Mouse (Mus musculus) limb, embryonic 14.5 days (tissue): ENCODE measurements around the gene Mettl11b. TPM values are rescaled to one million over a fixed set of nuclear protein-coding genes. Genes with fewer than 3 reads are reported as not detected.

Experiments
- ATAC-seq: fragments of 200-750 bp; cut with Nextera tagmentation; 2 replicates; pipeline ENCODE4 v1.8.0; 2017; ENCODE audit warnings: low read depth, moderate number of reproducible peaks, moderate TSS enrichment; ENCODE audit not compliant: low FRiP score
- DNase-seq: peaks from one replicate; pipeline ENCODE4 v3.0.0-alpha.2; 2015; ENCODE audit warnings: low spot score
- H3K27ac ChIP-seq: fragments of 300-500 bp; sonication (generic); replicated peaks from 2 replicates; pipeline ENCODE4 v1.5.1; 2014; ENCODE audit warnings: low read depth, mild to moderate bottlenecking, low read length, moderate library complexity, mixed read lengths
- H3K27me3 ChIP-seq: fragments of 300-500 bp; sonication (generic); 2 replicates; pipeline ENCODE4 v1.6.1; 2014; ENCODE audit warnings: low read length, mixed read lengths; ENCODE audit not compliant: control insufficient read depth, insufficient read depth
- H3K36me3 ChIP-seq: fragments of 300-500 bp; sonication (generic); 2 replicates; pipeline ENCODE4 v1.6.1; 2014; ENCODE audit warnings: mild to moderate bottlenecking, low read length, moderate library complexity, mixed read lengths; ENCODE audit not compliant: control insufficient read depth, insufficient read depth
- H3K4me1 ChIP-seq: fragments of 300-500 bp; sonication (generic); 2 replicates; pipeline ENCODE4 v1.6.1; 2014; ENCODE audit warnings: antibody characterized with exemption, low read length, mixed read lengths; ENCODE audit not compliant: control insufficient read depth, insufficient read depth
- H3K4me2 ChIP-seq: fragments of 300-500 bp; sonication (generic); replicated peaks from 2 replicates; pipeline ENCODE4 v1.6.1; 2014; ENCODE audit warnings: low read depth, mild to moderate bottlenecking, low read length, moderate library complexity; ENCODE audit not compliant: severe bottlenecking
- H3K4me3 ChIP-seq: fragments of 300-500 bp; sonication (generic); replicated peaks from 2 replicates; pipeline ENCODE4 v1.5.1; 2014; ENCODE audit warnings: low read length
- H3K9ac ChIP-seq: fragments of 300-500 bp; sonication (generic); 2 replicates; pipeline ENCODE4 v1.6.1; 2014; ENCODE audit warnings: mild to moderate bottlenecking, low read depth, low read length, moderate library complexity; ENCODE audit not compliant: severe bottlenecking
- H3K9me3 ChIP-seq: fragments of 300-500 bp; sonication (generic); 2 replicates; pipeline ENCODE4 v1.6.1; 2016; ENCODE audit warnings: low read length; ENCODE audit not compliant: control insufficient read depth
- POLR2A ChIP-seq: fragments of 200-500 bp; IDR thresholded peaks from 2 replicates; pipeline ENCODE4 v1.8.0; 2012; ENCODE audit warnings: inconsistent platforms, mild to moderate bottlenecking, moderate library complexity, borderline replicate concordance; ENCODE audit not compliant: insufficient read depth, insufficient read length; ENCODE audit errors: extremely low read depth
- WGBS: fragments of 180-500 bp; shearing (Covaris S2); extraction: QIAGEN DNeasy Blood & Tissue Kit; methylation state at CpG from one replicate; pipeline ENCODE4 v1.1.7; 2014; 5-methylcytosine and 5-hydroxymethylcytosine counted together
- polyA plus RNA-seq, 2 experiments: library from polyadenylated mRNA; depleted of rRNA in 1 of 2; stranded (reverse) in 1 of 2; unstranded in 1 of 2; fragments of >200 nt; fragmentation: Nextera tagmentation in 1 of 2; extraction: Ambion mirVana in 1 of 2; gene quantifications; 2 replicates each; pipeline versions ENCODE4 v1.2.1 to v1.2.3; 2012 to 2014

Mettl11b gene
- polyA plus RNA-seq (2012; rRNA removed) (0.18 and 0.23 TPM in 2 replicates), polyA plus RNA-seq (2014; fragmentation: Nextera tagmentation; extraction: Ambion mirVana) (0.17 and 0.36 TPM in 2 replicates)

DNA sequence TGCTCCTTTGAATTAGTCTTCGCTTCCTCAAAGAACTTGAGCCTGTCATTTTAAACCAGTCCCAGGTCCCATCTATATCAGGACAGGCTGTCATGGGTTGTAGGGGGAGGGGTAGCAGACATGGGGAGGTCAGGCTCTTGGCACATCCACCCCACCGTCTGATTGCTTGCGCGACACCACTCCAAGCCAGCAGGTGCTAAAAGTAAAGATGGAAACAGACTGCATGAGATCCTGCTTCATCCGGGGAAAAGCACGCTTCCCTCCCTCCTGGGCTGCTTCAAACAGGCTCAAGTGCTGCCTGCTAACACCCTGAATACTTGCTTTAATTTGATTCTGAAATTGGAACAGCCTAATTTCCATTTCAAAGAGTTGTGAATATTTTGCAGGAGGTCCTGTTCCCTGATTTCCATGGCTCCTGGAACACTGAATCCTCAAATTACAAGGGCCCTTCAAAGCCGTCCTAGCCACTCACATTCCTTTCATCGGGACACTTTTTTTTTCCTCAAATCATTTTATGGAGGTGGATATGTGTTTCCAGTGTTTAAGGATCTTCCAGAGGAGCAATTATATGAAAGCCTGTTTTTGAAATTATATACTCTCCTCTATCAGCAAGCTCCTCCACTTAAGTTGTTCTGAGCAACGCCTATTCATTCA is at the start of gene Mettl11b:
Gene Mettl11b (minus strand): TSS at position 127 of the 654 bp plus-strand sequence.
- Histone ChIP-seq H3K9ac (no peak within 1 kb of the TSS), H3K4me3 (no peak within 1 kb of the TSS), H3K4me1 (0 out of 2 replicates have a peak, but pooled peaks cover 9% of the 10 kb centered on the region), H3K4me2 (no peak within 1 kb of the TSS), H3K36me3 (no peaks in the 10 kb centered on the region), H3K27ac (no peak within 1 kb of the TSS), H3K9me3 (no peaks in the 10 kb centered on the region), H3K27me3 (no peaks in the 10 kb centered on the region)
- ATAC-seq = no peak
- 35% methylated on average over 9 of the region's 9 CpGs for WGBS
- DNase-seq = no peak
- TF ChIP-seq POLR2A = no peak

DNA sequence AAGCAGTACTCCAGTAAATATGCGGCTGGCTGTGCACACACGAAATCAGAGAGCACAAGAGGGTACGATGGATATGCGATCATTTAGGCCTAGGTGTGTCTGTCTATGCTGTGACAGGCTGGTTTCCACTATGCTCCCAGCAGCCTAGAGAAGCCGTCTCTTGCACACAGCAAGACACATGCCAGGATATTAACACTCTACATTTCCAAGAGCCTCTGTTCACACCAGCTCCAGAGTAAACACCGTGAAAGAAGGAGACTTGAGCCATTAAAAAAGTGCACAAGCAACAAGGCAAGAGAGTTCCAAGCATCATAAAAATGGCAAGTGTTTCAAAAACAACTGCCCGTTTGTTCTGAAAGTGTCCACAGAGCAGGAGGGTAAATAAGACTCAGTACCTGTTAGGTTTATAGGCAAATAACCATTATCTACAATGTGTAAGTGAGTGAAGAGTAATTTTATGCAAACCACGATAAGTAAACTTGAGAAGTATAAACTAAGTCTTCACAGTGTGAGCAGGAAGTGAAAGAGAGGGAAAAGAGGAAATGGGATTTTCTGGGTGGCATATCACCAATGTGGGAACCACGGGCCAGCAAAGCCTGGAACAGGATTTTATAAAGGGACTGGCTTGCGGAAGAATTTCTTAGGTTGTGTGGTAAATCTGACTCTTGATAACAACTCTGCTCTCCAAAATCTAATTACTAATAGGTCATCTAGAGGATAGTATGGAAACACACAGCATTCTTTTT is 32.6 kb upstream of the Mettl11b start:
- Histone ChIP-seq H3K9me3 (no peaks in the 10 kb centered on the region), H3K27me3 (no peaks in the 10 kb centered on the region), H3K27ac (peak overlapping the region; percentile 20; the same call in 1 of the 2 replicates), H3K9ac (no peak overlapping the region), H3K4me2 (no peak overlapping the region), H3K4me1 (0 out of 2 replicates have a peak, but pooled peaks cover 12% of the 10 kb centered on the region), H3K4me3 (no peak overlapping the region), H3K36me3 (no peaks in the 10 kb centered on the region)
- WGBS = 26% methylated on average over 10 of the region's 10 CpGs
- no peak for TF ChIP-seq POLR2A
- ATAC-seq = peak; percentile 44; the same call in 1 of the 2 replicates
- DNase-seq = no peak

- Histone ChIP-seq H3K36me3 (no peaks in the 10 kb centered on the region), H3K27me3 (no peaks in the 10 kb centered on the region), H3K9ac (no peak overlapping the region), H3K4me3 (no peak overlapping the region), H3K27ac (no peak overlapping the region), H3K4me1 (no peaks in the 10 kb centered on the region), H3K9me3 (no peaks in the 10 kb centered on the region), H3K4me2 (no peak overlapping the region)
- WGBS = 51% methylated on average over 4 of the region's 4 CpGs
- TF ChIP-seq POLR2A = no peak
- ATAC-seq (no peak), DNase-seq (no peak)
Observed at GRCm38 (mm10) chr1:163751360-163751992, 26.4 kb upstream of the Mettl11b start.

GRCm38 (mm10) chr1:163737239-163737533 is 12.2 kb upstream of the Mettl11b start:
- peak; percentile 61 for DNase-seq
- TF ChIP-seq POLR2A = no peak
- Histone ChIP-seq H3K9ac (no peak overlapping the region), H3K9me3 (peaks cover 3% of the 10 kb centered on the region; the same call in 1 of the 2 replicates), H3K36me3 (no peaks in the 10 kb centered on the region), H3K4me3 (no peak overlapping the region), H3K27me3 (no peaks in the 10 kb centered on the region), H3K27ac (no peak overlapping the region), H3K4me1 (peaks cover 12% of the 10 kb centered on the region; the same call in 1 of the 2 replicates), H3K4me2 (no peak overlapping the region)
- WGBS = 7% methylated on average over 1 of the region's 1 CpGs
- peak; percentile 78 for ATAC-seq
